Mouse (Mus musculus) lung, adult 2 months (tissue): ENCODE data around the gene Spcs1. TPM values are rescaled to one million over a fixed set of nuclear protein-coding genes. Genes with fewer than 3 reads are reported as not detected.
A peak's percentile ranks its signal among the peaks of the same experiment; 100 is the strongest.

Source experiments
- DNase-seq: peaks from one replicate; pipeline ENCODE4 v3.0.0; 2022
- H3K4me1 ChIP-seq: fragments of 200-500 bp; 2 replicates; pipeline ENCODE4 v1.6.1; 2011; ENCODE audit warnings: low read length; ENCODE audit not compliant: control insufficient read depth, insufficient read depth
- H3K4me3 ChIP-seq: fragments of 200-500 bp; replicated peaks from 2 replicates; pipeline ENCODE3; 2011; ENCODE audit warnings: low read depth, mild to moderate bottlenecking, control low read depth, low read length; ENCODE audit errors: extremely low read depth
- CTCF ChIP-seq: fragments of 200-500 bp; IDR thresholded peaks from 2 replicates; pipeline ENCODE4 v1.5.1; 2011; ENCODE audit warnings: mild to moderate bottlenecking, low read length, control low read depth; ENCODE audit not compliant: insufficient read depth
- POLR2A ChIP-seq: fragments of 200-500 bp; IDR thresholded peaks from 2 replicates; pipeline ENCODE4 v1.6.1; 2011; ENCODE audit warnings: low read depth, mild to moderate bottlenecking, control low read depth, low read length, borderline replicate concordance; ENCODE audit errors: extremely low read depth
- WGBS: fragments of 180-500 bp; shearing (Covaris S2); methylation state at CpG from one replicate; pipeline ENCODE4 v1.1.7; 2018; 5-methylcytosine and 5-hydroxymethylcytosine counted together
- polyA plus RNA-seq: library from polyadenylated mRNA; depleted of rRNA; stranded (reverse); fragments of >200 nt; gene quantifications from 2 replicates; pipeline ENCODE4 v1.2.3, GENCODE M21; 2012; rRNA removed

The Spcs1 gene
- 92.6 and 173 TPM in 2 replicates for polyA plus RNA-seq

- H3K4me3 ChIP-seq, result peak within 1 kb of the TSS; percentile 100
- TF ChIP-seq CTCF (no peak), POLR2A (peak; percentile 91)
- H3K4me1 ChIP-seq, result peaks cover 3% of the 10 kb centered on the region; the same call in 1 of the 2 replicates
- peak; percentile 95 for DNase-seq
- WGBS, result under 1% methylated on average over 84 of the region's 84 CpGs
Observed at GRCm38 (mm10) chr14:31001307-31002205, at the start of gene Spcs1, which contains the start of gene Glt8d1. Gene Spcs1, minus strand, starts transcription at chr14:31001672. Gene Glt8d1, plus strand, starts transcription at chr14:31001400.

DNA sequence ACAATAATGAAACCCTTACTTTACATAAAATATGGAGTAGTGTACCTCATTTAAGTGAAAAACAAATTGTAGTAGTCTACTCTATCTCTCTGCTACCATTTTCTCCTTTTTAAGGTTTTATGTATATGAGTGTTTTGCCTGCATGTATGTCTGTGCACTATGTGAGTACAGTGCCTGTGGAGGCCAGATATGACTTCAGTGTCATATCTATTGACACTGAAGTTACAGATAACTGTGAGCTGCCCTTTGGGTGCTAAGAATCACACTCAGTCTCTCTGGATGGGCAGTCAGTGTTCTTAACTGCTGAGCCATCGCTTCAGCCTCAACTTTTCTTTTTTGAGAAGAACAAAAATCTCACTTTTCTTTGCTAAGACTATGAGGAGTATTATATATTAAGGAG lies 44.3 kb upstream of the Spcs1 start:
- Histone ChIP-seq H3K4me1 (no peaks in the 10 kb centered on the region), H3K4me3 (no peak overlapping the region)
- WGBS, result 93% methylated on average over 1 of the region's 1 CpGs
- DNase-seq, result no peak
- TF ChIP-seq CTCF (no peak), POLR2A (no peak)

- no peak for DNase-seq
- 95% methylated on average over 5 of the region's 5 CpGs for WGBS
- Histone ChIP-seq H3K4me1 (no peaks in the 10 kb centered on the region), H3K4me3 (no peak overlapping the region)
- TF ChIP-seq POLR2A, result no peak
- no peak for TF ChIP-seq CTCF
Observed at GRCm38 (mm10) chr14:31045296-31045695, 43.8 kb upstream of the Spcs1 start.

DNA sequence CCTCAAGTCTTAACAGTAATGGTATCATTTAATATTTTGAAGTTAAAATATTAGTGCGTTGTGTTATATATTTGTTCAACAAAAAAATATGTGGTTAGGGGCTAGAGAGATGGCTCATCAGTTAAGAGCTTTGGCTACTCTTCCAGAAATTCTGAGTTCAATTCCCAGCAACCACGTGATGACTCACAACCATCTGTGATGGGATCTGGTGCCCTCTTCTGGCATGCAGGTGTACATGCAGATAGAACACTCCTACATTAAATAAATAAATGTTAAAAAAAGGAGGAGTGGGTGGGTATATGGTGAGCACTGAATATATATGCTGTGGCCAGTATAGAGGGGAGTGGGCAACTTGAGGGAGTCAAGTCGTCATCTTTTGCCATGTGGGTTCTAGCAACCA lies 24.3 kb upstream of the Spcs1 start:
- TF ChIP-seq POLR2A, result no peak
- TF ChIP-seq CTCF, result no peak
- WGBS, result 76% methylated on average over 3 of the region's 3 CpGs
- Histone ChIP-seq H3K4me3 (no peak overlapping the region), H3K4me1 (peaks cover 3% of the 10 kb centered on the region)
- no peak for DNase-seq

GRCm38 (mm10) chr14:31022579-31022978 lies 21.1 kb upstream of the Spcs1 start:
- WGBS, result 15% methylated on average over 1 of the region's 1 CpGs
- TF ChIP-seq CTCF (no peak), POLR2A (no peak)
- Histone ChIP-seq H3K4me1 (peaks cover 8% of the 10 kb centered on the region), H3K4me3 (no peak overlapping the region)
- no peak for DNase-seq

DNA sequence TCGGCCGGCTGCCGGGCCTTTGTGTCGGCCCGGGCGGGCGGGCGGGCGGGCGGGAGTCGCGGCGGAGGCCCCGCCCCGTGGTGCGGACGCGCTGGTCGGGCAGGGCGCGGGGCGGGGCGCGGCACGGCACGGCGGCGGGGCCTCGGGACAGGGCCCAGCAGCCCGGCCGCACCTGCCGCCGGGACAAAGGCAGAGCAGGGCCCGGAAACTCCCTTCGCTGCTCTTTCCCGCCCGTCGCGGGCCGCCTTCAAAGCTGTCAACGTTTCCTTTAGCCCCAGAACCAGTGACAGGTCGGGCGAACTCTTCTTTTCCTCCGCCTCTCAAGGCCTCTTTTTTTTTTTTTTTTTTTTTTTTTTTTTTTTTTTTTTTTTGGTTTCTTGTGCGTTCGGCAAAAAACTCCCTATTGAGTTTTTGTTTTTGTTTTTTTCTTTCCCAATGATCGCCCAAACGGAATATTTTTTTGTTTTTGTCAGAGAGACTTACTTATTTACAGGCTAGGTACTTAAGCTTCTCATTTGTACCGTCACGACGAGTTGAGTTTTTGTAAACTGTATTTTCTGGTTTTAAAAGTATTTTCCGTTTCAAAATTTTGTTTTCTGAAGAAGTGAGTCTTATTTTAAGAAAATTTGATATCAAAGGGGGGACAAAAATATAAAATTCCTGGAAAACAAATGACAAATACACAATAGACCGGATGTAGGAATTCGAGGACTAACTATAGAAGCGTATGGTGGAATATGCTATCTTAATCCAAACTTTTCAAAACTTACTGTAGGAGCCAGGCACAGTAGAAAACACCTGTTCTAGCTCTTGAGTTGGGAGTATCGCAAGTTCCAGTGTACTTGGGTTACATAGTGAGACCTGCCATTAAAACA lies 18.1 kb upstream of the Spcs1 start:
- WGBS, result under 1% methylated on average over 55 of the region's 56 CpGs
- Histone ChIP-seq H3K4me1 (peaks cover 8% of the 10 kb centered on the region), H3K4me3 (peak overlapping the region; percentile 97)
- DNase-seq, result no peak
- no peak for TF ChIP-seq CTCF
- TF ChIP-seq POLR2A, result peak; percentile 53; the same call in 1 of the 2 replicates

- TF ChIP-seq POLR2A, result peak; percentile 67; the same call in 1 of the 2 replicates
- TF ChIP-seq CTCF, result no peak
- H3K4me1 ChIP-seq, result peaks cover 8% of the 10 kb centered on the region
- DNase-seq, result peak; percentile 93
- peak within 1 kb of the TSS; percentile 97 for H3K4me3 ChIP-seq
- WGBS, result under 1% methylated on average over 48 of the region's 53 CpGs
Observed at GRCm38 (mm10) chr14:31018860-31019291, 17.4 kb upstream of the Spcs1 start, which contains the start of the genes Pbrm1 and Gnl3. Gene Pbrm1, plus strand, starts transcription at chr14:31019138. Gene Gnl3, minus strand, starts transcription at chr14:31019152.

DNA sequence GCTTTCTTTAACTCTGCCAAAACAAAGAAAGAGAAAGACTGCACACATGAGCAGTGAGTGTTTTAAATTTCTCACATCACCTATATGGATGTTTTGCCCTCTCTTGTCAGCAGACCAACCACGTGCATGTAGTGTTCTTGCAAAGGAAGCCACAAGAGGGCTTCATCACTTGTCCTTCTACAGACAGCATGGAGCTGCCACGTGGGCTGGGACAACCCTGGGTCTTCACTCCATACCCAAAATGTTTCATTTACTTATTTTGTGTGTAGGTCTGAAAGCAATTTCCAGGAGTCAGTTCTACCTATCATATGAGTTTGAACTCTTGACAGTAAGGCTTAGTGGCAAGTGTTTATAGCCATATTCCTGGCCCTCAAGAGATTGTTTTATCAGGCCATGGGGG lies 16.4 kb upstream of the Spcs1 start:
- Histone ChIP-seq H3K4me1 (peaks cover 7% of the 10 kb centered on the region), H3K4me3 (no peak overlapping the region)
- TF ChIP-seq CTCF (peak; percentile 5; the same call in 1 of the 2 replicates), POLR2A (no peak)
- WGBS, result 3% methylated on average over 2 of the region's 2 CpGs
- no peak for DNase-seq

- TF ChIP-seq POLR2A, result no peak
- TF ChIP-seq CTCF, result no peak
- H3K4me3 ChIP-seq, result no peak overlapping the region
- peaks cover 4% of the 10 kb centered on the region for H3K4me1 ChIP-seq
- no peak for DNase-seq
- 83% methylated on average over 1 of the region's 1 CpGs for WGBS
Observed at GRCm38 (mm10) chr14:31016063-31016462, 14.6 kb upstream of the Spcs1 start.
